Mouse (Mus musculus): Measurements from ENCODE around the gene Hoxa2. TPM values are rescaled to one million over a fixed set of nuclear protein-coding genes. Genes with fewer than 3 reads are reported as not detected.

The Hoxa2 gene
- polyA plus RNA-seq, 1 experiment from 2014 or later: not detected

DNA sequence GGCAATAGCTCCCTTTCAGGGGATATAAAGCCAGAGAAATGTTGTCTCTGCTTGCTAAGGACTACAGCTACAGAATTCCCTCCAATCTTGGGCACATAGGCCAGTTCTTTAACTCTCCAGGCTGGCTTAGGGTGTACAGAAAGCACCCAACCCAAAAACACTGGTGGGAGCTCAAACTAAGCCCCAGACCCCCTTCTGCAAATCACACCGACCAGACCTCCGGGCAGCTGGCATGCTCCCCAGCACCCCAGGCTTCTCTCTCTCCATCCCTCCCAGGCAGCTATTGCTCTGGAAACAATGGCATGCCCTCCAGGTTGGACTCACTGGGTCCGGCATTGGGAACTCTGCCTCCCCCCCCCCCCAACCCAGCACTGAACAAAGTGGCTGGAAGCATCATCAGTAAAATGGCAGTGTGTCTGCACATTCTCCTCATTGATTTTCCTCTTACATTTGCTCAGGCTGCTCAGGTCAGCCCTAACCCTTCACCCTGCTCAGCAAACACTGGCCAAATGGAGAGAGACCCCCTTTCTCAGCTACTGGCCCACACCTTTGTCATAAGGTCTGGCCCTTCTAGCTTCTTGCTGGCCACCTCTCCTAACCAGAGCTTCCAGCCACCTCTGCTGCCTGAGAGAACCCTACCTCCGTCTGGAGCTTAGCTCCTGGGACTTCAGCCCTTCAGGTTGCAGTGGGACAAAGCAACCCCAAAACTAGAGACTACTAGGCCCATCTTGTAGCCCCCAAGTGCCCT lies 14.5 kb upstream of the Hoxa2 start:
- Histone ChIP-seq H3K9ac (ENCODE audit: low read length) (no peak overlapping the region), H3K36me3 (ENCODE audit: control insufficient read depth, insufficient read depth, low read length) (no peaks in the 10 kb centered on the region), H3K27me3 (ENCODE audit: control insufficient read depth, insufficient read depth, low read length) (peaks cover 98% of the 10 kb centered on the region), H3K4me2 (ENCODE audit: low read depth, low read length, severe bottlenecking) (no peak overlapping the region), H3K27ac (ENCODE audit: low read depth, low read length) (no peak overlapping the region), H3K4me3 (ENCODE audit: low read depth, low read length) (no peak overlapping the region), H3K4me1 (replicated peaks; ENCODE audit: control insufficient read depth, insufficient read depth, low read length) (no peaks in the 10 kb centered on the region), H3K9me3 (ENCODE audit: control insufficient read depth, low read length) (no peaks in the 10 kb centered on the region)
- WGBS: 1% methylated on average over 4 of the region's 4 CpGs
- DNase-seq (ENCODE audit: low spot score) (peak; percentile 48), ATAC-seq (replicated peaks; ENCODE audit: low FRiP score) (no peak)

DNA sequence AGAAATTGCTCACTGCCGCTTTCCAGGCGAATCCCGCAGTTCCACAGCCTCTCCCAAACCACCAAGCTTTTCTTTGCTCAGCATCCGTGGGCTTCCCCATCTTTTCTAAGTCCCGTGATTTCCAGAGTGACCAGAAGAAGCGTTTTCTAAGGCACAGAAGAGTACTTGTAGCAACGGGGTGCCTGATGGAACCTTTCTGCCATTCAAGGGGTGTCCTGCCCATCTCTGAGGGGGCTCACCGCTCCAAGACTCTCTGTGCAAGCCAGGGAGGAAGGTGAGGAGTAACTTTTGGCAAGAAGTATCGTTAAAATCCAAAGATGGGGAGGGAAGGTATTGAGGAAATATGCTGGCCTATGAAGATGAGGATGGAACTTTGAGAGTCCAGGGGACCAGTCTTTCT lies 13.2 kb upstream of the Hoxa2 start:
- no peak overlapping the region for H3K27ac ChIP-seq (ENCODE audit: low read depth, low read length)
- WGBS: 1% methylated on average over 9 of the region's 9 CpGs
- DNase-seq (ENCODE audit: low spot score): peak; percentile 53
- no peak overlapping the region for H3K9ac ChIP-seq (ENCODE audit: low read length)
- no peaks in the 10 kb centered on the region for H3K9me3 ChIP-seq (ENCODE audit: control insufficient read depth, low read length)
- no peaks in the 10 kb centered on the region for H3K4me1 ChIP-seq (replicated peaks; ENCODE audit: control insufficient read depth, insufficient read depth, low read length)
- H3K4me2 ChIP-seq (ENCODE audit: low read depth, low read length, severe bottlenecking): no peak overlapping the region
- ATAC-seq (replicated peaks; ENCODE audit: low FRiP score): no peak
- H3K4me3 ChIP-seq (ENCODE audit: low read depth, low read length): no peak overlapping the region
- peaks cover 98% of the 10 kb centered on the region for H3K27me3 ChIP-seq (ENCODE audit: control insufficient read depth, insufficient read depth, low read length)
- H3K36me3 ChIP-seq (ENCODE audit: control insufficient read depth, insufficient read depth, low read length): no peaks in the 10 kb centered on the region

DNA sequence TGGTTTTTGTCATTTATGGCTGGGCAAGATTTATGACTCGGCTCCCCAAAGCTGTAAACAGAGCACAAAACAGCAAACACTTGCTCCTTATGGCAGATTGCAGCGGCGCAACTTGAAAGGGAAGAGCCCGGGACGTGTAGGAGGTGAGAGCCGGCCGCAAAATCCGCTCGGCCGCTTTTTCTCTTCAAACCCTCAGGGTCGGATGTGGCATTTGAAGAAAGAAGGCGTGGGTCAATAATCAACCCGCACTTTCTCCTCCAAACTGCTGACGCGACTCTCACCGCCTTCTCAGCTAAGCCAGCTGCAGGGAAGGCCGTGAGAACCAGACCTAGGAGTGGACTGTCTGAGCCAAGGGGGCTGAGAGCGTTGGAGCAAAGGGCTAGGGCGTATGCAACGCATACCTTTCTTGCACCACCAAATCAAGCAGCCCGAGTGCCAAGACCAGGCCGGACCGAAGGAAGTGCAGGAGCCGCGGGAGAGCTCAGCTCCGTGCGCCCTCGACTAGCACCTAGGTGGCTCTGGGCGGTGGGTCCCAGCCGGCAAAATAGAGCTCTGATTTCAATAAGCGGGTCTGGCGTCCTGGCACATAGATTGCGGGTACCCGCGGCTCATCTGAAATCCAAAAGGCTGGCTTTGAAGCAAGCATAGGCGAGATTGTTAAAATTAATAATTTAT lies 12.6 kb upstream of the Hoxa2 start, which contains the start of gene 5730596B20Rik:
TSS of gene 5730596B20Rik (plus strand) at position 438 of the 675 bp plus-strand sequence.
- Histone ChIP-seq H3K27ac (ENCODE audit: low read depth, low read length) (no peak within 1 kb of the TSS), H3K4me2 (ENCODE audit: low read depth, low read length, severe bottlenecking) (no peak within 1 kb of the TSS)

GRCm38 (mm10) chr6:52176391-52176790 lies 11.8 kb upstream of the Hoxa2 start:
- no peak for DNase-seq (ENCODE audit: low spot score)

More for the DNA sequence above, 12.6 kb upstream of the Hoxa2 start, which contains the start of gene 5730596B20Rik:
- no peaks in the 10 kb centered on the region for H3K36me3 ChIP-seq (ENCODE audit: control insufficient read depth, insufficient read depth, low read length)
- H3K4me1 ChIP-seq (replicated peaks; ENCODE audit: control insufficient read depth, insufficient read depth, low read length): 0 out of 2 replicates have a peak, but pooled peaks cover 3% of the 10 kb centered on the region
- no peaks in the 10 kb centered on the region for H3K9me3 ChIP-seq (ENCODE audit: control insufficient read depth, low read length)
- no peak within 1 kb of the TSS for H3K9ac ChIP-seq (ENCODE audit: low read length)
- WGBS: under 1% methylated on average over 36 of the region's 36 CpGs
- H3K27me3 ChIP-seq (ENCODE audit: control insufficient read depth, insufficient read depth, low read length): peaks cover 98% of the 10 kb centered on the region
- peak; percentile 62 for DNase-seq (ENCODE audit: low spot score)
- no peak within 1 kb of the TSS for H3K4me3 ChIP-seq (ENCODE audit: low read depth, low read length)
- ATAC-seq (replicated peaks; ENCODE audit: low FRiP score): no peak

GRCm38 (mm10) chr6:52175864-52176263 lies 11.2 kb upstream of the Hoxa2 start:
- H3K4me1 ChIP-seq (replicated peaks; ENCODE audit: control insufficient read depth, insufficient read depth, low read length): 0 out of 2 replicates have a peak, but pooled peaks cover 3% of the 10 kb centered on the region
- ATAC-seq (replicated peaks; ENCODE audit: low FRiP score) (no peak), DNase-seq (ENCODE audit: low spot score) (peak; percentile 60)
- H3K36me3 ChIP-seq (ENCODE audit: control insufficient read depth, insufficient read depth, low read length): no peaks in the 10 kb centered on the region
- no peak overlapping the region for H3K4me3 ChIP-seq (ENCODE audit: low read depth, low read length)
- H3K9ac ChIP-seq (ENCODE audit: low read length): no peak overlapping the region
- 0% methylated on average over 14 of the region's 35 CpGs for WGBS
- no peaks in the 10 kb centered on the region for H3K9me3 ChIP-seq (ENCODE audit: control insufficient read depth, low read length)
- no peak overlapping the region for H3K4me2 ChIP-seq (ENCODE audit: low read depth, low read length, severe bottlenecking)
- H3K27ac ChIP-seq (ENCODE audit: low read depth, low read length): no peak overlapping the region
- peaks cover 98% of the 10 kb centered on the region for H3K27me3 ChIP-seq (ENCODE audit: control insufficient read depth, insufficient read depth, low read length)

More at GRCm38 (mm10) chr6:52176391-52176790, 11.8 kb upstream of the Hoxa2 start:
- WGBS: 2% methylated on average over 6 of the region's 6 CpGs
- no peak overlapping the region for H3K4me2 ChIP-seq (ENCODE audit: low read depth, low read length, severe bottlenecking)
- no peak overlapping the region for H3K4me3 ChIP-seq (ENCODE audit: low read depth, low read length)
- H3K9me3 ChIP-seq (ENCODE audit: control insufficient read depth, low read length): no peaks in the 10 kb centered on the region
- H3K36me3 ChIP-seq (ENCODE audit: control insufficient read depth, insufficient read depth, low read length): no peaks in the 10 kb centered on the region
- no peak for ATAC-seq (replicated peaks; ENCODE audit: low FRiP score)
- no peak overlapping the region for H3K9ac ChIP-seq (ENCODE audit: low read length)
- no peak overlapping the region for H3K27ac ChIP-seq (ENCODE audit: low read depth, low read length)
- peaks cover 98% of the 10 kb centered on the region for H3K27me3 ChIP-seq (ENCODE audit: control insufficient read depth, insufficient read depth, low read length)
- H3K4me1 ChIP-seq (replicated peaks; ENCODE audit: control insufficient read depth, insufficient read depth, low read length): 0 out of 2 replicates have a peak, but pooled peaks cover 3% of the 10 kb centered on the region

- Histone ChIP-seq H3K27ac (ENCODE audit: low read depth, low read length) (no peak overlapping the region), H3K4me3 (ENCODE audit: low read depth, low read length) (no peak overlapping the region), H3K9ac (ENCODE audit: low read length) (no peak overlapping the region)
These were observed 10.5 kb upstream of the Hoxa2 start for GRCm38 (mm10) chr6:52174968-52175751.

DNA sequence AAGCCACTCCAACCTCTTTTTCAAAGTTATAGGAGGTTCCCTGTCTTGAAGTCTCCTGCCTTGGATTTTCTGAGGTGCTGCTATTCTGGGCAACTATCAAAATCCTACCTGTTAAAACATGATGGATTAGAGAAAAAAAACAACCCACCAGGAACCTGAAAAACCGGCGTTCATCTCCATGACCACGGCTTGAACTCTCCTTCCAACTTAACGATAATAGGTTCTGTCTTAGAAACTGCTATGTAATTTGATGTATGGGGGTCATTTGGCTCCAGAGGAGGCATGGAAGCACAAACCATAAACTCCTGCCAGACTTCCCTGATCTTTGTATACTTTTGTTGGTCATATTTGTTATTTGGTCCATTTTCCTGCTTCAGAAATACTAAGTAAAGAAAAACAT lies 9.0 kb upstream of the Hoxa2 start:
- ATAC-seq (replicated peaks; ENCODE audit: low FRiP score): no peak

More at GRCm38 (mm10) chr6:52174968-52175751, 10.5 kb upstream of the Hoxa2 start:
- Histone ChIP-seq H3K36me3 (ENCODE audit: control insufficient read depth, insufficient read depth, low read length) (no peaks in the 10 kb centered on the region), H3K4me2 (ENCODE audit: low read depth, low read length, severe bottlenecking) (no peak overlapping the region), H3K4me1 (replicated peaks; ENCODE audit: control insufficient read depth, insufficient read depth, low read length) (0 out of 2 replicates have a peak, but pooled peaks cover 3% of the 10 kb centered on the region), H3K9me3 (ENCODE audit: control insufficient read depth, low read length) (no peaks in the 10 kb centered on the region), H3K27me3 (ENCODE audit: control insufficient read depth, insufficient read depth, low read length) (peaks cover 98% of the 10 kb centered on the region)
- under 1% methylated on average over 41 of the region's 41 CpGs for WGBS
- DNase-seq (ENCODE audit: low spot score) (no peak), ATAC-seq (replicated peaks; ENCODE audit: low FRiP score) (no peak)

GRCm38 (mm10) chr6:52172501-52172900 lies 7.9 kb upstream of the Hoxa2 start:
- Histone ChIP-seq H3K4me1 (replicated peaks; ENCODE audit: control insufficient read depth, insufficient read depth, low read length) (0 out of 2 replicates have a peak, but pooled peaks cover 3% of the 10 kb centered on the region), H3K9me3 (ENCODE audit: control insufficient read depth, low read length) (no peaks in the 10 kb centered on the region), H3K27me3 (ENCODE audit: control insufficient read depth, insufficient read depth, low read length) (peaks cover 96% of the 10 kb centered on the region), H3K36me3 (ENCODE audit: control insufficient read depth, insufficient read depth, low read length) (no peaks in the 10 kb centered on the region), H3K27ac (ENCODE audit: low read depth, low read length) (no peak overlapping the region), H3K9ac (ENCODE audit: low read length) (no peak overlapping the region), H3K4me2 (ENCODE audit: low read depth, low read length, severe bottlenecking) (peak overlapping the region; percentile 37; the same call in 1 of the 2 replicates), H3K4me3 (ENCODE audit: low read depth, low read length) (peak overlapping the region; percentile 15; the same call in 1 of the 2 replicates)
- ATAC-seq (replicated peaks; ENCODE audit: low FRiP score) (0 out of 2 replicates have a peak, but pooled peaks have one; percentile 63), DNase-seq (ENCODE audit: low spot score) (peak; percentile 88)
- under 1% methylated on average over 35 of the region's 35 CpGs for WGBS

More for the DNA sequence above, 9.0 kb upstream of the Hoxa2 start:
- DNase-seq (ENCODE audit: low spot score): no peak
- Histone ChIP-seq H3K9ac (ENCODE audit: low read length) (no peak overlapping the region), H3K27me3 (ENCODE audit: control insufficient read depth, insufficient read depth, low read length) (peaks cover 96% of the 10 kb centered on the region), H3K27ac (ENCODE audit: low read depth, low read length) (no peak overlapping the region), H3K4me1 (replicated peaks; ENCODE audit: control insufficient read depth, insufficient read depth, low read length) (0 out of 2 replicates have a peak, but pooled peaks cover 3% of the 10 kb centered on the region), H3K36me3 (ENCODE audit: control insufficient read depth, insufficient read depth, low read length) (no peaks in the 10 kb centered on the region), H3K4me3 (ENCODE audit: low read depth, low read length) (no peak overlapping the region), H3K4me2 (ENCODE audit: low read depth, low read length, severe bottlenecking) (no peak overlapping the region), H3K9me3 (ENCODE audit: control insufficient read depth, low read length) (no peaks in the 10 kb centered on the region)
- 4% methylated on average over 4 of the region's 4 CpGs for WGBS

Measured in forebrain, embryonic 11.5 days (tissue).